Mouse (Mus musculus): Measurements from ENCODE around the gene Gzmg.

DNA sequence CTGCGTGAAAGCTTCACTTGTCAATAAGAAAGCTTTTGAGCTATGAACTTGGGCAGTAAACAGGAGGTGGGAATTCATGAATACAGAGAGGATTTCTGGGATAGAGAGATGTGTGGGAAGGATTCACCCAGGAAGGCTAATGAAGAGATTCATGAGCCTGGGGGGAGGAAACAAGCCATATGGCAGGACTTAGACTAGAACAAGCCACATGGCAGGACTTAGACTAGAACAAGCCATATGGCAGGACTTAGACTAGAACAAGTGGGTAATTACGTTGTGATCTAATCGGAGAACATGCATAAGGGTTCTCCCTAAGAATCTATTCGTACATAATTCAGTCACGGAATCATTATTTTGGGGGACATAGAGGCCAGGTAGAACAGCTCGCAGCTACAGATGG lies 14.0 kb upstream of the Gzmg start:
- TF ChIP-seq MYC (IDR thresholded peaks at IDR 0.05; ENCODE audit: low read depth, low read length): no peak
- no peak for TF ChIP-seq CTCF (IDR thresholded peaks at IDR 0.05 in 2 of 3, conservative IDR thresholded peaks at IDR 0.05 in 1 of 3; ENCODE audit: control insufficient read depth in 1 of 3, insufficient read depth in 1 of 3, low read depth in 2 of 3, low read length in 3 of 3, poor library complexity in 1 of 3, severe bottlenecking in 1 of 3)
- TF ChIP-seq MAX (IDR thresholded peaks at IDR 0.05; ENCODE audit: low read length): no peak
- no peak for TF ChIP-seq GABPA (IDR thresholded peaks at IDR 0.05; ENCODE audit: low read depth, low read length)
- TF ChIP-seq JUND (IDR thresholded peaks at IDR 0.05; ENCODE audit: low read depth, low read length): no peak
- no peak for TF ChIP-seq POLR2A (IDR thresholded peaks at IDR 0.05; ENCODE audit: control insufficient read depth in 1 of 2, insufficient read depth in 1 of 2, low read depth in 1 of 2, low read length in 2 of 2, poor library complexity in 1 of 2)
- TF ChIP-seq SIN3A (IDR thresholded peaks at IDR 0.05; ENCODE audit: low read length): no peak
- TF ChIP-seq CHD2 (IDR thresholded peaks at IDR 0.05; ENCODE audit: low read length): no peak
- TF ChIP-seq TBP (IDR thresholded peaks at IDR 0.05; ENCODE audit: low read depth, low read length): no peak
- TF ChIP-seq GATA1 (IDR thresholded peaks at IDR 0.05; ENCODE audit: low read depth, low read length): no peak
- no peak for TF ChIP-seq RCOR1 (IDR thresholded peaks at IDR 0.05; ENCODE audit: low read depth, low read length)

All from MEL (cell line).